Comparison of ENCODE assay signal across 9 mouse cellular contexts in the genomic region with DNA sequence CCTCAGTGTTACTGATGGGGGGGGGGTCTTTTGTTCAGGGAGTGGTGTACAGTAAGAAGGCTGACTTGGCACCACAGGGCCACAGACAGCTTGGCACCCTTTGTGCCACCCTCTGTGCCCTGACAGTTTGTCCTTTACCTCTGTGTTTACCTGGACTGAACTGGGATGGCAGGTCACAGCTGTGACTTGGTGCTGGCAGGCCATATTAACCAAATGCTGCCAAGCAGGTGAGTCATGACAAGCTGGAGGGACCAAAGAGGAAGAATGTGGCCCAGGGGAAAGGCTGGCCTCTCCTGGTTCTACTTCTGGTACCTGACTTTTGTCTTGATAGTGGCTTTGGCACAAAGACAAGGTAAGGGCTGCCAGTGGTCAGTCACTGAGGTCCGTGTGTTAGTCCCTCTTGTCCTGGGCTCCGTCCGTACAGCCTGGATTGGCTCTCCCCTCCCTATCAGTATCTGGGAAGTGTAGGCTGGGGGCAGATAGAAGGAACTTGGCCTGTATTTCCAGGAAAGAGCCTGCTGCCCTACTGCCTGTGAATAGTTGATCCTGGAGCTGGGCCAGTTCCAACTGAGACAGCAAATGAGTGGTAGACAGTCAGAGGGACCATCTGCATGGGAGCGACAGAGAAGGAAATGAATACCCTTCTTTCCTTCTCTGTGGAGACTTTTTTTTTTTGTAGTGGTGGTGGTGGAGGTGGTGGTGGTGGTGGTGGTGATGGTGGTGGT.
DNase-seq lines count a peak whose midpoint lies in the region; ATAC-seq lines count a peak whose summit lies in the region.
"Had no signal": no experiment of that assay in that cellular context is flagged by ENCODE, and none has a peak within 500 bp of the region (broad histone marks: within the 10 kb centered on the region; RNA-seq: fewer than 3 reads in every experiment).

No protein-coding gene starts in this region.

- no peaks in the 10 kb centered on the region for H3K9me3 ChIP-seq in heart, embryonic 15.5 days (replicated peaks)
- H3K9me3 ChIP-seq: G1E had no signal

- H3K4me1 ChIP-seq in heart, embryonic 15.5 days (replicated peaks): peaks cover 51% of the 10 kb centered on the region

- WGBS in heart, embryonic 15.5 days: 65% methylated on average over 4 of the region's 4 CpGs

- no peak overlapping the region for H3K9ac ChIP-seq in heart, embryonic 15.5 days

- intact Hi-C loops in heart, postnatal 25 days (cut with DNase I): loop anchor here (5.0 kb wide), 4 partner anchors 145 to 550 kb away; no protein-coding TSS in a partner anchor

- H3K27ac ChIP-seq in heart, embryonic 15.5 days: peak overlapping the region; percentile 3; the same call in 1 of the 2 replicates

- no peak for ATAC-seq in cerebellum, adult (ENCODE audit: insufficient number of reproducible peaks, low FRiP score, low TSS enrichment)
- no peak for ATAC-seq in heart, embryonic 15.5 days (replicated peaks; ENCODE audit: insufficient number of reproducible peaks, insufficient read depth, low FRiP score, low read depth)
- ATAC-seq in CD4-positive, CD25-positive, alpha-beta regulatory T cell, adult 4 months: no peak

- no peak overlapping the region for H3K4me2 ChIP-seq in heart, embryonic 15.5 days

- no peak overlapping the region for H3K4me3 ChIP-seq in heart, embryonic 15.5 days

- peak; percentile 22 for DNase-seq in cerebellum, adult 11 months
- no peak for DNase-seq in heart, postnatal 25 days (ENCODE audit: low spot score)
- peak; percentile 52 to 70 for DNase-seq in lung, adult 18-20 months
- DNase-seq in lung, postnatal 14 days: no peak
- peak; percentile 83 to 90 for DNase-seq in cerebellum, postnatal 10 days

- no peaks in the 10 kb centered on the region for H3K36me3 ChIP-seq in heart, embryonic 15.5 days
- H3K36me3 ChIP-seq: G1E had no signal

- no peaks in the 10 kb centered on the region for H3K27me3 ChIP-seq in heart, embryonic 15.5 days

Comparison
In these comparisons a context has a peak if more than half of its experiments do, and no peak if none do; other contexts are left out.
1. DNase-seq: peak in cerebellum, adult 11 months (single experiment), lung, adult 18-20 months (2 of 2) and cerebellum, postnatal 10 days (2 of 2); none in heart, postnatal 25 days (single experiment) and lung, postnatal 14 days (single experiment).